Mouse (Mus musculus): ENCODE measurements around the gene Arhgap25.
"Not testable (repeated sequence)": the region's sequence is repeated elsewhere in the genome, so short reads cannot be mapped to it uniquely, and the experiment has no call there.

Gene Arhgap25

GRCm38 (mm10) chr6:87532953-87533710 is at the start of gene Arhgap25:
Gene Arhgap25, minus strand, starts transcription at chr6:87533259.
- DNase-seq: no peak

GRCm38 (mm10) chr6:87582456-87582855 is 49.4 kb upstream of the Arhgap25 start:
- no peak for DNase-seq

GRCm38 (mm10) chr6:87581581-87581980 is 48.5 kb upstream of the Arhgap25 start:
- no peak for DNase-seq

- DNase-seq: no peak
Observed at GRCm38 (mm10) chr6:87581071-87581470, 48.0 kb upstream of the Arhgap25 start.

- no peak for DNase-seq
Observed at GRCm38 (mm10) chr6:87578247-87578646, 45.2 kb upstream of the Arhgap25 start.

GRCm38 (mm10) chr6:87576648-87577330 is 43.7 kb upstream of the Arhgap25 start:
- no peak for DNase-seq

- DNase-seq: not testable (repeated sequence)
Observed at GRCm38 (mm10) chr6:87571863-87572262, 38.8 kb upstream of the Arhgap25 start.

- DNase-seq: no peak
Observed at GRCm38 (mm10) chr6:87567686-87568593, 34.9 kb upstream of the Arhgap25 start.

GRCm38 (mm10) chr6:87565166-87565565 is 32.1 kb upstream of the Arhgap25 start:
- no peak for DNase-seq

GRCm38 (mm10) chr6:87564356-87564755 is 31.3 kb upstream of the Arhgap25 start:
- DNase-seq: no peak

GRCm38 (mm10) chr6:87553724-87554123 is 20.7 kb upstream of the Arhgap25 start:
- no peak for DNase-seq

- DNase-seq: no peak
Observed at GRCm38 (mm10) chr6:87552054-87552807, 19.2 kb upstream of the Arhgap25 start.

- no peak for DNase-seq
Observed at GRCm38 (mm10) chr6:87547836-87548235, 14.8 kb upstream of the Arhgap25 start.

- no peak for DNase-seq
Observed at GRCm38 (mm10) chr6:87547431-87547830, 14.4 kb upstream of the Arhgap25 start.

GRCm38 (mm10) chr6:87545331-87546217 is 12.5 kb upstream of the Arhgap25 start:
- no peak for DNase-seq

GRCm38 (mm10) chr6:87542027-87542426 is 9.0 kb upstream of the Arhgap25 start:
- DNase-seq: no peak

- no peak for DNase-seq
Observed at GRCm38 (mm10) chr6:87541171-87541571, 8.1 kb upstream of the Arhgap25 start.

- DNase-seq: no peak
Observed at GRCm38 (mm10) chr6:87538376-87539270, 5.6 kb upstream of the Arhgap25 start.

GRCm38 (mm10) chr6:87537678-87538077 is 4.6 kb upstream of the Arhgap25 start:
- no peak for DNase-seq

- no peak for DNase-seq
Observed at GRCm38 (mm10) chr6:87536270-87536669, 3.2 kb upstream of the Arhgap25 start.
